Mouse (Mus musculus): ENCODE results near the gene Esyt2.

Esyt2 gene

DNA sequence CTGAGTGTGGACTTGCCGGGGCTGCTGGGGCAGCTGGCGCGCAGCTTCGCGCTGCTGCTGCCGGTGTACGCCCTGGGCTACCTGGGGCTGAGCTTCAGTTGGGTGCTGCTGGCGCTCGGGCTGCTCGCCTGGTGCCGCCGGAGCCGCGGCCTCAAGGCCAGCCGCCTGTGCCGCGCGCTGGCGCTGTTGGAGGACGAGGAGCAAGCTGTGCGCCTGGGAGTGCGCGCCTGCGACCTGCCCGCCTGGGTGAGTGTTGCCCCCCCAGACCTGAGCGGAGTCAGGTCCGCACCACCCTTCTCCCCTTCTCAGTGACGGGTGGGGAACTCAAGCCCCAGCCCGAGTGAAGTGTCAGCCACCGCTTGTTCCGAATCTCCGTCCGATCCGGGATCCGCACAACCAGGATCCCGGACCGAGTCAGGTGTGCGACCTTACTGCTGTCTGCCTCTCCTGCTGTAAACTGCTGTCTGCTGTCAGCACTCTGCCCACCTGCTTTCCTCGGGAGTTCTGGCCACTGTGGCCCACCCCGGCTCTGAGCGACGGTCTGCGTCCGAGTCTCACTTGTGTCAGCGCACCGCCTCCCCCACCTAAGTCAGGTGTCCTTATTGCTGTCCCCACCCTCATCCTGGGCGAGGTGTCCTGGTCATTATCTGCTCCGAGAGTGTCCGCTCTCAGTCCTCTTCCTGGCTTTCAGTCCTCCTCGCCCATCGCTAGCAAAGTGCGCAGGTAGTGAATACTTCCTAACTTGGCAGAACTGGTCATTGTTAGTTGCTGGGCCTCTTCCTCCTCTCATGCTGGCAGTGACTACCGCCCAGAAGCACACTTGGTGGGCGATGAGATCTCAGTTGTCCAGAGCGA lies 658 bp downstream of the Esyt2 start:
- WGBS: 1% methylated on average over 55 of the region's 55 CpGs

GRCm38 (mm10) chr12:116282856-116283255 lies 1.9 kb downstream of the Esyt2 start:
- 65% methylated on average over 2 of the region's 2 CpGs for WGBS

DNA sequence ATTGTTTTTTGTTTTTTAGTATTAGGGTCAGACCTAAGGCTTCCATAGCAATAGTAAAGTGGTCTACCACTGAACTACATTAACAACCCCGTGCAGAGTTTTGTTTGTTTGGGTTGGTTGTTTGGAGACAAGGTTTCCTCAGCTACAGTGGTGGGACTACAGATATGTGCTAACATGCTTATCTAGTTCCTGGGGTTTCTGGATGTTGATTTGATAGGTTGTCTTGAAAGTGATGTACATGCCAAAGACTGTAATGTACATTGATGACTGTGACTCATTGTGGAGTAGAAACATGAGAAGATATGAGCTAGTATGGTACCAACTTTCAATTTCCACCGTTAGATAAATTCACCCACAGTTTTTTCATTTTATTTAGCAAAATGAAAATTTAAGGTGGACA lies 2.5 kb downstream of the Esyt2 start:
- 60% methylated on average over 2 of the region's 2 CpGs for WGBS

- WGBS: 54% methylated on average over 2 of the region's 2 CpGs
Observed at GRCm38 (mm10) chr12:116293185-116293584, 12.2 kb downstream of the Esyt2 start.

- 52% methylated on average over 4 of the region's 4 CpGs for WGBS
Observed at GRCm38 (mm10) chr12:116293599-116294292, 12.8 kb downstream of the Esyt2 start.

DNA sequence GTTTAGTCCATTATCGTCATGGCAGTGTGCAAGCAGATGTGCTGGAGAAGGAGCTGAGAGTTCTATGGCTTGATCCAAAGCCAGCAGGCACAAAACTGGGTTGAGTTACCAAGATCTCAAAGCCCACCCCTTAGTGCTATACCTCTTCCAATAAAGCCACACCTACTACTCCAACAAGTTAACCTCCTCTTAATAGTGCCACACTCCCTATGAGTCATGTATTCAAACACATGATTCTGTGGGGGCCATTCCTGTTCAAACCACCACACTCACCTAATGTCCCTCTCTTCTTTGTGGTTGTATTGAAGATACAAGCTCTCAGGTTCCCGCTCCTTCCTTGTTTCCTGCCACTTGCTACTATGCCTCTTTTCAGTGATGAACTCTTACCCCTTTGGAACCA lies 18.9 kb downstream of the Esyt2 start:
- WGBS: 87% methylated on average over 2 of the region's 2 CpGs

DNA sequence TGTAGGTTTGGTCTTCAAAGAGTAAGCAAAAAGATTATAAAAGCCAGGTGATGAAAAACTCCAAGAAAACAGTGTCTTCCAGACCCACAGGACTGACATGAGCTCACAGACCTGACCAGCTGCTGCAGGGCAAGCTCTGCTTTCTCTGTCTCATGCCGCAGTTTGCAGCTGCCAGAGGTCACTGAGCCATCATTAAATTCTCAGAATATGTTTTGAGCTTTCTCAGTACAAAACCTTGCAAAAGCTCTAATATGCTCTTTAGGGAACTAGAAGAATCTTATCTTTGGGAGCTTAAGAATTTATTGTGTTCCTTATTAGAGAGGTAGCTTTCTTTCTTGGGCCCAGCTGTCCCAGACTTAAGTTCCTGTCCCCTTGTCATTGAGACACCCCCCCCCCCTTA lies 25.0 kb downstream of the Esyt2 start:
- 63% methylated on average over 1 of the region's 1 CpGs for WGBS

GRCm38 (mm10) chr12:116307870-116308269 lies 26.9 kb downstream of the Esyt2 start:
- 86% methylated on average over 3 of the region's 3 CpGs for WGBS

- WGBS: 86% methylated on average over 2 of the region's 2 CpGs
Observed at GRCm38 (mm10) chr12:116308612-116309011, 27.6 kb downstream of the Esyt2 start.

GRCm38 (mm10) chr12:116313816-116314215 lies 32.8 kb downstream of the Esyt2 start:
- 83% methylated on average over 1 of the region's 1 CpGs for WGBS

DNA sequence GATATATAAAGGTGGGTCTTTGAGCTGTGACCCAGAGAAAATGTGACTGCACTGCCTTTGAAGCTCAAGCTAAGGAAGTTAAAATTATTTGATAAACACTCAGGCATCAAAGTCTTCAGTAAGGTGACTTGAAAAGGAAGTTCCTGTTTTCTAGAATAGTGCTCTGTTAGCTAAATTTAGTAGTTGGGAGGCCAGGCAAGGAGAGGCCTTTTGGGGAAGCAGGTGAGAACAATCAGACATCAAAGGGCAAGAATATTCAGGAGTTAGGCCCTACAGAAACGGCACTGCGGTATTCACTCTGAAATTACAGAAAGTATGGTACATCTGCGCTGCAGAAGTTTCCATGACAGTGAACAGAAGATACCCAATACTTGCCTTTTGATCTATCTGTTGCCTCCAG lies 34.5 kb downstream of the Esyt2 start:
- whole genome bisulfite sequencing: 79% methylated on average over 3 of the region's 3 CpGs

DNA sequence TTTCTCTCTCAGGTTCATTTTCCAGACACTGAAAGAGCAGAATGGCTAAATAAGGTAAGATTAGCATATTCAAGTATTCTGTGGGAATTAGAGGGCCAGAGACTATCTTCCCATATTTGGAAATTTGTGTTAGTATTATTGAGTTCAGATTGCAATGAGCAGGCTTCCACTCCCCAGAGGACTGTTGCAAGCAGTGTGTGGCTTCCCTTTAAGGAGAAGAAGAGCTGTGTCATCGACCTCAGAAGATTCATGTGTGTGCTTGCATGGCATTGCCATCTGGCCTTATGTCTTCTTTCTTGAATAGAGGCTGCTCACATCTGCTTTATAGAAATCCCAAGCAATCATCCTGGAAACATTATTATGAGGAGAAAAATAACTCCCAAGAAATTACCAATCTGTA lies 36.8 kb downstream of the Esyt2 start:
- WGBS: 38% methylated on average over 1 of the region's 1 CpGs

GRCm38 (mm10) chr12:116325545-116325944 lies 44.5 kb downstream of the Esyt2 start:
- WGBS: 34% methylated on average over 4 of the region's 4 CpGs

- 55% methylated on average over 1 of the region's 1 CpGs for WGBS
Observed at GRCm38 (mm10) chr12:116326159-116326558, 45.2 kb downstream of the Esyt2 start.

GRCm38 (mm10) chr12:116334253-116334652 lies 53.3 kb downstream of the Esyt2 start:
- 91% methylated on average over 5 of the region's 5 CpGs for WGBS

GRCm38 (mm10) chr12:116340160-116340559 lies 59.2 kb downstream of the Esyt2 start:
- WGBS: 85% methylated on average over 1 of the region's 1 CpGs

- WGBS: 79% methylated on average over 2 of the region's 2 CpGs
Observed at GRCm38 (mm10) chr12:116349376-116349775, 68.4 kb downstream of the Esyt2 start.

- WGBS: 85% methylated on average over 4 of the region's 4 CpGs
Observed at GRCm38 (mm10) chr12:116351022-116351421, 70.0 kb downstream of the Esyt2 start.

- WGBS: 84% methylated on average over 5 of the region's 5 CpGs
Observed at GRCm38 (mm10) chr12:116352404-116352803, 71.4 kb downstream of the Esyt2 start.

- WGBS: 92% methylated on average over 3 of the region's 3 CpGs
Observed at GRCm38 (mm10) chr12:116354694-116355093, 73.7 kb downstream of the Esyt2 start.

DNA sequence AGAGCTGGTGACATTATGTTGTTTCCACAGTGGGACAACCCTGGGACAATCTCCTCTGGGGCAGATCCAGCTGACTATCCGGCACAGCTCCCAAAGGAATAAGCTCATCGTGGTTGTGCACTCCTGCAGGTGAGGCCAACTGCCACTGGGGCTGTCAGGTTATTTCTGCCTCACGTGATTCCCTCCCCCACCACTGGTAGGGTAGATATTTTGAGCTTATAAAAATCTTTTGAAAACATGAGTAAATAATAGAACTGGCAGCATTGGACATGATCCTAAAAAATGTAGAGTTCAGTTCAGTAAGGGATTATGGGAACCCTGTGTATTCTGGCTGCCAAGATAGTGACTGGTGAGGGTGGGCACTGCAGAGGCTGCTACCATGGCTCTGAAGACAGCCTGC lies 85.9 kb downstream of the Esyt2 start:
- 75% methylated on average over 3 of the region's 3 CpGs for WGBS

GRCm38 (mm10) chr12:116367346-116367745 lies 86.3 kb downstream of the Esyt2 start:
- 91% methylated on average over 2 of the region's 2 CpGs for WGBS

DNA sequence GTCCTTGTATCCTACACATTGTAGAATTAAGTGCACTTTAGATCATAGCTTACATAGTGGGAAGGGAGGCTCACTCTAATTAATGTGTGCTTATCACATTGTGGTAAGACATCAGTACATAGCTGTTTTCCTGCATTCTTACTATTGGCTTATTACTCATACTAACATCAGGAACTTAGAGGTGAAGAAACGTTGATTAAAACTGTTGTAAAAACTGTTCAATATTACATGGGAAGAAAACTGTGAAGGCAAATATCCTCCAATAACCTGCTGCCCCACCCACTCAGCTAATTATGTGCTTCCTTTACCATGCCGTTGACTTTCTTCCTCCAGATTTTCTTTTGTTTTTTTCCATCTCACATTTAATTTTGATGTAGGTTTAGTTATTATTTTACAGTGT lies 87.9 kb downstream of the Esyt2 start:
- 68% methylated on average over 2 of the region's 2 CpGs for WGBS

All from cerebral cortex, adult 2 months (tissue).